Mouse (Mus musculus) gastrocnemius, postnatal 25 days (tissue): ENCODE results near the gene Pomgnt1. TPM values are rescaled to one million over a fixed set of nuclear protein-coding genes. Genes with fewer than 3 reads are reported as not detected.

Experiments
- DNase-seq: peaks from one replicate; pipeline ENCODE4 v3.0.0; 2022
- total RNA-seq, 2 experiments: library from RNA; stranded (reverse); gene quantifications; 1 replicate in 1 of 2; 2 replicates in 1 of 2; pipeline ENCODE4 v1.2.3; 2021

Pomgnt1 gene
- total RNA-seq, 2 experiments from 2014 or later, result 48.1 to 48.2 TPM

DNA sequence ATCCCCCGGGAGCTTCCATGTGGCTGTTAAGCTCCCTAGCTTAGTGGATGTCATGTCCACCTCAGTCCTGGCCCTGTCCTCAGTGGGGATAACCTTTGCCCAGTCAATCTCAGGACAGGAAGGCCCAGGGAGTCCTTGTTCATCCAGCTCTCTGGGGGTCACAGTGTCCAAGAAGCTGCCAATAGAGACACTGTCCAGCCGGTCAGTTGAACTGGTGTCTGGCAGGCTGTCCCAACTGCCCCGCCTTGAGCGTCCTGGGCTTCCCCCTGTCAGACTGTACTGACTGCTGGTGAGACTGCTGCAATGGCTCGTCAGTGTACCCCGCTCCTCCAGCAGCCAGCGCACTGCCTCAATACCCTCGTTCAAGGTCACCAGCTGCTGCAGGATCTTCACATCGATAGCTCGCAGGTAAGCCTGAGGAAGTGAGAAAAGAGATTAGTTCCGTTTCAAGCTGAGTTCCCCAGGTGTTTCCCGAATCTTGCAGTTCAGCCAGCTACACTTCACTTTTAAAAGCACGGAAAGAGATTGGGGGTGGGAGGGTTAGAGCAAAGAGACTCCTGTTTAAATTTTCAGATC lies 13.9 kb downstream of the Pomgnt1 start:
- no peak for DNase-seq

DNA sequence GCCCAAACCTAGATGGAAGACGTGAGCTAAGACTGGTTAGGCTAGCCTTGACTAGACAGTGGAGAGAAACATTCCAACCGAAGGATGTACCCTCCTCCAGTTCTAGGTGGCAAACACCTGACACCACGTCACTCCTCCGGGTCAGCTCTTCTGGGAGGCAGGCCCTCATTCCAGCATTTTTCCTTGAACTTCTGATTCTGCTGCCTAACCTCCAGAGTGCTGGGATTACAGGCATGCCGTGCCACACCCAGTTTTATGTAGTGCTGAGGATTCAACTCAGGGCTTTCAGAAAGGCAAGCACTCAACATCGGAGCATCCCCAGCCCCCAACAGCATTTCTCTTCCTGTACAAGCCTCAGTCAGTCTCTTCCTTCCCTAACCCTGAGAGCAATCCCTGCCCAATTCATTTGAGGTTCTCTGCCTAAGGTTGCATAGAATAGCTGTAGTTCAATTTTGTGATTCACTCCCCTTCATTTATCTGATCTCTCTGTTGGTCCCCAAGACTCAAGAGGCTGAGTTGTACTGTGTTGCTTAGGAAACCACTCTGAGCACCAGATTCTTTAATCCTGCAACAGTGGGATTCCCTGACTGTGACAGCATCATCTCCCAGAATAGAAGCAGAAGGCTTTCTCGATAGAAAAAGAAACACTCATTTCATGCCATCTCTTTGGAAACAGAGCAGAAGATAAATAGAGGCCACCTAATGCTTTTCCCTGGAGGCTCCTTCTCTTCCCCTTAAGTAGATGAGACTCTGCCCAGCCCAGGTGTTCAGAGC lies 17.3 kb downstream of the Pomgnt1 start:
- DNase-seq, result no peak

DNA sequence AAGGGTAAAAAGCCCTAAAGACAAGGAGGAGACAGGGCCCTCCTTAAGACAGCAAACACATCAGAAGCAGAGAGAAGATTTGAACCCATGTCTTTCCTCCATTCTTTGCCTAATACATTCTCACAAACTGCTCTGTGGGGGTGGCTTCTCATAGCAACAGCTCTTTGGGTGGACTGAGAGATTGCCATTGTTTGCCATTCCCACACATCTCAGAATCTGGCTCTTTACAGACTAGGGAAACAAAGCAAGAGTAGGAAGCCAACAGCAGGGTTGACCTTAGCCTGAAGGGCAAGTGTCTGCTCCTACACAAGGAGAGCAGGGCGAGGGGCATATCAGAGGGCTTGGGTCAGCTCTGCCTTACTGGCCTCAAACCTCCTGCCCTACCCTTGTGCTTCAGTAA lies 18.1 kb downstream of the Pomgnt1 start:
- no peak for DNase-seq

DNA sequence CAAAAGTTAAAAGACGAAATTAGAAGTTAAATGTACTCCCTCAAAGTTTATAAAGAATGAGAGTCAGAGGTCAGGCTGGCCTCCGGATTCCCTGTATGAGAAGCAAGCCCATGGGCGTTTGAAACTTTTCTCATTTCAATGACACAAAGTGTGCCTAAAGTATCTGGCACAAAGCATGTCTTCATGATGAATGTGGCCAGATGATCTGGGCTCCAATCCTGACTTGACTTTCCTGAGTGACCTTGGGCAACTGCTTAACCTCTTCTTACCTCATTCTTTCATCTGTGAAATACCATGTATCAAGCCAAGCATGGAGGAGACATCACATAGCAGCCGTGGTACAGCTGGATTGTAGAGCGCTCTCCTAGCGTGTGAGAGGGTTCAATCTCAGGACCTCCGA lies 18.6 kb downstream of the Pomgnt1 start:
- no peak for DNase-seq

DNA sequence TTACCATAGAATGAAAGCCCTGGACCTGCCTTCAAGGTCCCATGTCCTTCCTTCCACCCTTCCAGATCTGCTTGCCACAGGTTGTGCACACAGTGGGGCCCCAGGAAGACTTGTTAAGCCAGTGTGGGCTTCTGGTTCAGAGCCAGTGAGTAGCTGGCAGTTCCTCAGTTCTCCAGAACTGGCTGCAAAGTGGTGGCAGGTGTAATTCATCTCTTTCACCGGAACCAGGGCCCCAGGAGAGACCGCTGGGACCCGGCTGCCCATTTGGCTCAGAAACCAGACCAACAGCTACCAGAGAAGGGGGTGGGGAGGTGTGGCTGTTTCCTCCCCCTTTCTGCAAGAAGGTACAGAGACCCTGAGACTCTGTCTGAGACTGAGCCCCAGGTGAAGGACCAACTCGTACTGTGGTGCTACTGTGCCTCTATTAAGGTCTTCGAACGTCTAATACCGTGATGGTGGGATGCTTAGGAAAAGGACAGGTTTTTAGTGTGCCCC lies 19.7 kb downstream of the Pomgnt1 start:
- DNase-seq, result peak; percentile 34

DNA sequence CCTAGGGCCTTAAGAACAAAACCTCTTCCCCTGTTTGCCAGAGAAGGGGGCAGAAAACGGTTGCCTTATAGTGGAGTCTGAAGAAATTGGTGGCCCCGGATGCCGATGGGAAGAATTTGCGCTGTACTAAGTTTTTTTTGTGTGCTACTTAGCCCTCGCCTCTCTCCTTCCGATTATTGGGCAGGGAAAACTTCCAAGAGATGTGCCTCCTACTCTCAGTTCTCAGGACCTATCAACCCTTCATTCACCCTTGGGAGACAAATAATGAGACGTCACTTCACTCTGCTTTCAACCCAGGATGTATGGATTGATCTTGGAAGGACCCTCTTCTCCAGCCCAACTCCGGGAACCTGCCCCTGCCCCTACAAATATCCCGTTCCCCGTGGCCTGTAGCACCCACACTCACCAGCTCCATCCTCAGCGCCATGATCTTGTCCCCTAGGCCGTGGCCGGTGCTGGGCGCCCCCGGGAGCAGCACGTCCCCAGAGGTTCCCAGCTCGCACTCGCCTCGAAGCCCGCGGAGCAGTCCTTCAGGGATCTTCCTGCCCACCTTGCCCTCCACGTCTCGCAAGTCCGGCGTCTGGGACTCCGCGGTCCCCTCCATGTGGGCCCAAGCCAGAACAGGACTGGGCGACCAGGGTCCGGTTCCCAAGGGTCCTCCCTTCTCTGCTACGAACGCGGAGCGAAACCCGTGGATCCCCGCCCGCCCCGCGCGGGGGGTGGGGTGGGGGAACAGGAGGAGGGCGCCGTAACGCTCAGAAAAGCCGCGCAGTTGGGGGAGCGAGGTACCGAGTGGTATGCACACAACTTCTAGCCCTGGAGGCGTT lies 20.5 kb downstream of the Pomgnt1 start:
- peak; percentile 66 for DNase-seq

DNA sequence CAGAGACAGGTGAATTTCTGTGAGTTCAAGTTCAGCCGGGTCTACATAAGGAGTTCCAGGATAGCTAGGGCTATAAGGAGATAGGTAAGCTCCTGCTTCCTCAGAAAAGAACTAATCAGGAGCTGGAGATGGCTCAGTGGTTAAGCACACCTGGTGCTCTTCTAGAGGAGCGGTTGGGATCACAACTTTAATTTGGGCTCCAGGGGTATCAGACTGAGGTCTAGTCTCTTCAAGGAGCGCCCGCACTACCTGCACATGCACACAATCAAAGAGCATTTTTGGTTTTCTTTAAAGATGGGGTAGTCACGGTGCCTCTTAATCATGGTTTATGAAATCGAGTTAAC lies 26.1 kb downstream of the Pomgnt1 start:
- no peak for DNase-seq

DNA sequence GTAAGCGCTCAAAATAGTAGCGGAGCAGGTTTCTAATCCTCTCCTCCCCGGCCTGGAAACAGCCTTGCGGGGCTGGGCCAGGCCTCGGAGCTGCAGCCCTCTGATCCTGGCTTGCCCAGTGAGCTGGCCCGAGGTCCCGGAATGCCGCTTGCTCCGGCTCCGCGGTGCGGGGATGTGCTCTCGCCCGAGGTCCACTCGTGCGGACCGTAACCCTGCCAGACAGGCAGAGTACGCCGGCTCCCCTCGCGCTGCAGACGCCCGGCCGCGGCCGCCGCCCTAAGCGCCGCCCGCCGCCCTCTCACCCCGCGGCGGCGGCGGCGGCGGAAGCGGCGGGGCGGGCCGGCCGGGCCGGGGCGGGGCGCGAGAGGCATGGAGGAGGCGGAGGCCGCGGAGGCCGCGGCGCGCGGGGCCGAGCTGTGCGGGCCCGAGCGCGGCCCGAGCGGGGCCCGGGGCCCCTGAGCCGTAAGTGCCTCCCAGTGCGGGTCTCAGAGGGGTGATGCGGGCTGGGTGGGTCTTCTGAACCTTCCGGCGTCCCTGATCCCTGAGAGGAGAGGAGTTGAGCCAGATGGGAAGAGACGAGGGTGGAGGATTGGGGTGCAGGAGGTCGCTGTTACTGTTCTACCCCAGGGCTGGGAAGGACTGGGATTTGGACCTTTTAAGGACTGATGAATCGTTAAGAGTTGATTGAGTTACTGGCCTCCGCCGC lies 26.7 kb downstream of the Pomgnt1 start:
- peak; percentile 70 for DNase-seq

DNA sequence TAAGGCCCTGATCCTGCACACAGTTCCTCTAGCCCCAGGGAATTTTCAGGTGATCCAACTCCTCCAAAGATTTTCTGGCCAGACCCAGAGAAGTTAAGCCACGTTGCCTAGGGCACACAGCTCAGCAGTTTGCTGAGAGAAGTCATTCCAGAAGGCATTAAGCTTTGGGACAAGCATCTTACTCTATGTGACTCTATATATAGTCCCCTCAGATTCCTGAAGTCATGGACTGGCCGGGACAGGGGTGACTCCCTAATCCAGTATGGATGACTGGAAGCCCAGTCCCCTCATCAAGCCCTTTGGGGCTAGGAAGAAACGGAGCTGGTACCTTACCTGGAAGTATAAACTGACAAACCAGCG lies 27.2 kb downstream of the Pomgnt1 start:
- no peak for DNase-seq

DNA sequence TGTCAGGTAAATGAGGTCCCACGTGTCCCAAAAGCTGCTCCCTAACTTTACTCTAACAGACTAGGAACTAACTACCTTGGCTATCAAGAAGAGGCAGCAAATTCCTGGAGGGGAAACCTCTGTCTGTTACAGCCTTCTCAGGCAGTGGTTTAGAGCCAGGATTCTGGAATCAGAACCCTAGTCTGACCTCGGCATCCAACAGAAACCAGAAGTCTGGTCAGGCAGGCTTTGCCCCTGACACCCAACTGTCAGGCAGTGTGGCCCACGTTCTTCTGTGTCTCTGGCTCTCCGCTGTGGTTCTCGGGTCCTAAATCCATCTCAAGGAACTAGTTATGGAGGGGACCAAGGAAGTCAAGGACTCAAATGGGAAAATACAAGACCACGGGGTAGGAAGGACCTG lies 27.6 kb downstream of the Pomgnt1 start, which contains the start of gene Lurap1:
Lurap1 (minus strand) TSS at position 101 of the 400 bp plus-strand sequence.
- no peak for DNase-seq

DNA sequence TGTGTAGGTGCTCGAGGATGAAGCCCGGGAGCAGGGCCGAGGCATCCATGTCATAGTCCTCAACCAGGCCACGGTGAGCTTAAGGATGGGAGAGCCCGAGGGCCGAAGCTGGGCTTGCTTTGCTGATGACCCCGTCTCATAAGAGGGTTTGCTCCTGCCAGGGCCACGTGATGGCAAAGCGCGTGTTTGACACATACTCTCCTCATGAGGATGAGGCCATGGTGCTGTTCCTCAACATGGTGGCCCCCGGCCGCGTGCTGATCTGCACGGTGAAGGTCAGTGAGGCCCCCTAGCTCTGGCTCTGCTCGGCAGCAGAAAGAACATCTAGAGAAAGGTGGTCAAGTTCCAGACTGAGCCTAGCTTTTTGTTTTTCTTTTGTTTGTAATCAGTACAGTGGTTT lies 29.1 kb downstream of the Pomgnt1 start:
- no peak for DNase-seq

DNA sequence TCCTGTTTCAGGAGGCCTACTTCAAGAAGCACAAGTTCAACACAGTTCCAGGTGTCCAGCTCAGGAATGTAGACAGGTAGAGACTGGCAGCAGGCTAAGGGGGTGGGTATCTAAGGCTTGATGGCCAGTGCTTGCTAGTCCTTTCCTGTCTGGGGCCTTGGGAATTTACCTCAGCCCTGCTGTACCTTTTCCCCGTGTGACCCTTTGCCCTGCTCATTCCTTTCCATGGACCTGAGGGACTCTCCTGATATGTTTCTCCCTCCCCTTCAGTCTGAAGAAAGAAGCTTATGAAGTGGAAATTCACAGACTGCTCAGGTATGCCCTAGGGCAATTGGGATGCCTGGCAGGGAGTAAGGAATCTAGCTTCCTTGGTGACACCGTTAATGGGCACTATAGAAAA lies 34.2 kb downstream of the Pomgnt1 start:
- DNase-seq, result no peak

DNA sequence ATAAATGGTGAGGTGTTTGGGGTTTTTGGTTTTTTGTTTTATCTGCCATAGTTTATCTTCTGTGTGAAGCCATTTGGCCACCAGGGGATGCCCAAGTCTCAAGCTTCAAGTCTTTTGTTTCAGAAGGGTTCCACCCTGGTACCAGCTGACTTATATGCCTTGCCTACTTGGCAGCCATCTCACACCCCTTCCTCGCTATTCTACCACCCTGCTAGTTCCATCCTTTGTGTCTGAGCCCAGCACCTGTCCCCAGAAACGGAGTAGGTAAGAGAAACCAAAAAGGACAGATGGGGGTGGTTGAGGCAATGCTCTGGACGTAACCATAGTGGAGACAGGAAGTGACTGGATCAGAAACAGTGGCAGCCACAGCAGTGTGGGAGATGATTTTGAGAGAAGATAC lies 36.3 kb downstream of the Pomgnt1 start:
- no peak for DNase-seq

DNA sequence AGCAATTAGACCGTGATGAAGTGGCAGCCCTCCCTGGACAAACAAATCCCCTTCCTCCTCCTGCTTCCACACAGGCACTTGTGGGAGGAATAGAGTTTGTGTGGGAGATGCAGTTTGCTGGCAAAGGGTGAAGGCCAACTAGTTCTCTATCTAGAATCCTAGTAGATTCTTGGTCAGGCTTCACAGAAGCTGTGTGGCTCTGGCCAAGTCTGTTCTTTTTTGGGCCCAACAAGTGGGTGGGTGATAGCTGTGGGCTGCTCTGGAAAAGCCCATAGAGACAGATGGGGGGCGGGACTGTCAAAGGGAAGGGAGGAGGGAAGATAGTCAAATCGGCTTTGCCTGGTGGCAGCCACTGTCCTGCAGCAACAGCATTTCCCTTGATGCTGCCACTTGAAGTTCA lies 37.1 kb downstream of the Pomgnt1 start:
- no peak for DNase-seq

DNA sequence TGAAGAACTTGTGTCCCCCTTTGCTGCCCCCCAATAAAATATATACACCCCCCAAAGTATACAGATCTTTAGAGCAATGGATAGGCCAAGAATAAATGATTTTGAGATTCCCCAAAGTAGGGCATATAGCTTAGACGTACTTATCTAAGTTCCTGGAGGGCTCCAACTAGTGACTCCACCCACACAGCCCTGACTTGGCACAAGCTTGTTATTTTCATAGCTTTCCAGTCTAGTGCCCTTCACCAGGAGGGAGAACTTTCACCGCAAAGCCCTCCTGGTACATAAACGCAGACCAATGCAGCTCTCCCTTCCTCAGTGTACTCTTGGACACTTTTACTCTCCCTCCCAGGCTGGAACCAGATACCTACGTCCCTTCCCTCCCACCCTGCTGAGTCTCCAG lies 38.5 kb downstream of the Pomgnt1 start:
- no peak for DNase-seq

DNA sequence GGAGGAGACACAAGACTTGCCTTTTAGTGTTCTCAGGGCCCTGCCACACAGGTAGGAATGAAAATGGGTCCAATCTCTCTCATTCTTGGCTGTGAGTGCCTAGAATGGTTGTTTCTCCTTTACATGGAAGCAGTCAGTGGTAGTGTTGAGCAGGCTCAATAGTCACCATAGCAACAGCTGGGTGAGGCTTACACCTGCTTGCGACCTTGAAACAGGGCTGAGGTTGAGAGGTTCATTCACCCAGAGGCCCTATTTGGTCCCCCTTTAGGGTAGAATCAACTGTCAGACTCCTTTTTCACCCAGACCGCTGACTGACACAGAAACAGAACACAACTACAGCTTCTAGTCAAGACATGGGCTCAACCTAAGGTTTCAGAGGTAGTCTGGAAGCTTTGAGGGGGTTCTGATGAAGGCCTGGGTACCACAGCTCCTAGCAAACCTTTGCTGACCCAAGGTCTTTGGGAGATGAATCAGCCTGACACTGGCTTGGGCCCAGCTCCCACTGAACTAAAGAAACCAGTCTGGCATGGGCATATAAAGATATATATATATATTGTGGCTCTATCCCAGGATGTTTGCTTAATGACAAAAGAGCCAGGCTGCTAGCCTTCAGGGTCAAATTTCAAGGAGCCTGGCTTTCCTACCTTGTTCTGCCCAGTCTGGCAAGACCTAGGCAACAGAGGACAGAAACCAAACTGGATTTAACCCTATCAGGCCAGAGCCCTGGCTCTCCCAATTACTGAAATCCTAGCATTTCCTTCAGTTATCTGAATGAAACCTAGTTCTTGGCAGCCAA lies 41.3 kb downstream of the Pomgnt1 start:
- no peak for DNase-seq

DNA sequence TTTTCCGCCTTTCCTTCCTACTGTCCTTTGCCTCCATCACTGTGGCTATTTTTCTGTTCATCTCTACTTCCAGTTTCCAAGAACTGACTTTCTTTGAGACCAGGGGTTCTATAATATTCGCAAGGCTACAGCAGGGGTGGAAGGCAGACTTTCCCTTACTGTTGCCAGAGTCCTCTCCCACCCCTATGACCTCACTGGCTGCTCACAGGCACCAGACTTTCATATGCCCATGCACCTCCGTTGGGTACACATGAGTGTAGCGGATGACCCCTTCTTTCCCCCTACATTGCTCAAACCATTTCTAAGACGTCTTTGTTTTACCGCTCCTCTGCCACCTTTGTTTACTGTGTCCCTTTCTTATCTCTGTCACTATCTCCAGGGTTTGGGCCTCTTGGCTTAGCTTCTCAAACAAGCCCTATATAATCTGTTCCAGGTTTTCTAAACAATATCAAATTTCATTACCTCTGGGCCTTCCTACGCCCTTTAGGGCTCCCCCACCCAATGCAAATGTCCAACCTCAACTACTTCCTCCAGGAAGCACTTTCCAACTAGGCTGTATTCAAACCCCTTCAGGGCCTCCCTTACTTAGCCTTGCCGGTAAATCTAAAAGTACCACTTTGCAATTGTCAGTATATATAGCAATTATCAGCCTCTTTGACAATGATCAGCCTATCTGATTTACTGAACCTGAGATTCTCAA lies 42.2 kb downstream of the Pomgnt1 start:
- no peak for DNase-seq

DNA sequence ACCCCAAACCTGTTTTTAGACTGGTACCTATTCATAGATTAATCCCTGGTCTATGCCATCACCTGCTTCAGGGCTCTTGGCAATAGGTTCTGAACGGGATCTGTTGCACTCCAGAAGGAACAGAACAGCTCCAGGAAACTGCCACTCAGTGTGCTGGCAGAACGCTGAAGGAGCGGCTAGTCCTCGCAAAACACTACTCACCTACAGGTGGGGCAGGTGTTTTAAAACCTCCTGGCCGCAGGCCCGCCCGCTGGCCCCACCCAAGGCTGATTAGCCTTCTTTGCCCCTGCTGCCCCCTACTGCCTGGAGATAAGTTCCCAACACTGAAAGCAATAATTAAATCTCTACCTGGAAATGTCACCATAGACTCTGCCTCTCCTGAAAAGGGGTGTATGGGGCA lies 43.8 kb downstream of the Pomgnt1 start, which contains the start of gene Tspan1:
Tspan1 (minus strand) TSS at position 198 of the 400 bp plus-strand sequence.
- DNase-seq, result no peak

DNA sequence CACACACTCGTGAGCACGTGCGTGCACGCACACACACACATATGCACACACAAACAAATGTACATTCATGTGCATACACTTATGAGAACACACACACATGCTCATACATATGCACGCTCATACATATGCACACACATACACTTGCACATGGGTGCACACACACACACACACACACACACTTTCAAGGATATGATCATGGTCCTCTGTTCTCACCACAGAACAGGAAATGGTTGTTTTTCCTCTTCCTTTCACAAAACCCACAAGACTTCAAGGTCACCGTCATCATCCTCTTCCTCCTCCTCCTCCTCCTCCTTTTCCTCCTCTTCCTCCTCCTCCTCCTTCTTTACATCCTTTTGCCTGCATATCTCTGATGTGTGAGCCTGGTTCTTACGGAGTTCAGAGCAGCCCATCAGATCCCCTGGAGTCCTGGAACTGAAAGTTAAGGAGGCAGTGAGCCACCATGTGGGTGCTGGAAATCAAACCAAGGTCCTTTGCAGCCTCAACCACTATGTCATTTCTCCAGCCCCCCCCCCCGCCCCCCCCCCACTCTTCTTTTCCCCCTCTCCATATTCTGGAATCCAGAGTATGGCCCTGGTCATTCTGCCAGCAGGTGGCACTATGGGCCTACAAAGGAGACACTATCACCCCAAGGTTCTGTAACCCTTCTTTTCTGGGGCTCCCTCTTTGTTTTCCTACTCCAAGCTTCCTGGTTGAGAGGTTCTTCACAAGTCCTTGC lies 45.1 kb downstream of the Pomgnt1 start:
- DNase-seq, result peak; percentile 40

DNA sequence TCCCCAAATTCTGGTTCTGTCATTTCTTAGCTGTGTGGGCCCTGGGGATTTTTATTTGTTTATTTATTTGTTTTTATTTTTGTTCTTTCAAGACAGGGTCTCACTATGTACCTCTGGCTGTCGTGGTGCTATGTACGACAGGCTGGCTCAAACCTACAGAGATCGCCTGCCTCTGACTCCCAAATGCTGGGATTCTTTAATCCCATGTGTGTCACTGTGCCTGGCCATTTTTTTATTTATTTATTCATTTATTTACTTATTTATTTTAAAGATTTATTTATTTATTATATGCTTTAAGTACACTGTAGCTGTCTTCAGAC lies 45.7 kb downstream of the Pomgnt1 start:
- DNase-seq, result no peak
